Mouse (Mus musculus) limb, embryonic 13.5 days (tissue): ENCODE data around the gene Fgf14. TPM values are rescaled to one million over a fixed set of nuclear protein-coding genes. Genes with fewer than 3 reads are reported as not detected.
"Not testable (repeated sequence)": the region's sequence is repeated elsewhere in the genome, so short reads cannot be mapped to it uniquely, and the experiment has no call there.

Source experiments
- ATAC-seq: fragments of 200-750 bp; cut with Nextera tagmentation; 2 replicates; pipeline ENCODE4 v1.8.0; 2017; ENCODE audit warnings: low read depth, moderate number of reproducible peaks, moderate TSS enrichment; ENCODE audit not compliant: low FRiP score
- H3K27ac ChIP-seq: fragments of 300-500 bp; sonication (generic); 2 replicates; pipeline ENCODE4 v1.5.1; 2015; ENCODE audit warnings: inconsistent platforms, mild to moderate bottlenecking, moderate library complexity
- H3K27me3 ChIP-seq: fragments of 300-500 bp; sonication (generic); 2 replicates; pipeline ENCODE4 v1.6.1; 2015; ENCODE audit warnings: mild to moderate bottlenecking, inconsistent platforms
- H3K36me3 ChIP-seq: fragments of 300-500 bp; sonication (generic); 2 replicates; pipeline ENCODE4 v1.6.1; 2015; ENCODE audit warnings: inconsistent platforms, mild to moderate bottlenecking, moderate library complexity
- H3K4me1 ChIP-seq: fragments of 300-500 bp; sonication (generic); 2 replicates; pipeline ENCODE4 v1.6.1; 2015; ENCODE audit warnings: inconsistent platforms
- H3K4me2 ChIP-seq: fragments of 300-500 bp; sonication (generic); replicated peaks from 2 replicates; pipeline ENCODE4 v1.6.1; 2015; ENCODE audit warnings: inconsistent platforms, mild to moderate bottlenecking, moderate library complexity
- H3K4me3 ChIP-seq: fragments of 300-500 bp; sonication (generic); 2 replicates; pipeline ENCODE4 v1.5.1; 2015; ENCODE audit warnings: moderate library complexity, mild to moderate bottlenecking, inconsistent platforms
- H3K9ac ChIP-seq: fragments of 300-500 bp; sonication (generic); 2 replicates; pipeline ENCODE4 v1.6.1; 2015; ENCODE audit warnings: mild to moderate bottlenecking, inconsistent platforms
- H3K9me3 ChIP-seq: fragments of 300-500 bp; sonication (generic); 2 replicates; pipeline ENCODE4 v1.6.1; 2016; ENCODE audit warnings: inconsistent platforms
- WGBS: fragments of 180-500 bp; shearing (Covaris S2); methylation state at CpG from one replicate; pipeline ENCODE4 v1.1.7; 2015; 5-methylcytosine and 5-hydroxymethylcytosine counted together
- polyA plus RNA-seq: library from polyadenylated mRNA; unstranded; fragments of >200 nt; fragmentation: Nextera tagmentation; extraction: Ambion mirVana; gene quantifications from 2 replicates; pipeline ENCODE4 v1.2.1, GENCODE M21; 2015

The Fgf14 gene
- polyA plus RNA-seq, 1 experiment from 2014 or later = 0.81 TPM

DNA sequence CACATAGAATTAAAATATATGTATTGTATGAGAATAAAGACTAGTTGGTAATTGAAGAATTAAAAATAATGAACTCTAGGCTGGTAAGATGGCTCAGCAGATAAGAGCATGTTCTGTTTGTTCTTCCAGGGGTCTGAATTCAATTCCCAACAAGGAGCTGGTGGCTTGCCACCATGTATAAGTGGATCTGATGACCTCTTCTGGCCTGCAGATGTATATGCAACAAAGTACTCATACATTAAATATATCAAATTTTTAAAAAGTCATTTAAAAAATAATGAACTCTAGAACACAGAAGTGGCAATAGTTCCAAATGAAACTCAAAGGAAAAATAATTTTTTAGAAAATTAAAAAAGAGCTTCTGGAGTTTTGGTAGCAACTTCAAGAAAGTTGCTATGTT, 529.5 kb downstream of the Fgf14 start:
- H3K36me3 ChIP-seq = no peaks in the 10 kb centered on the region
- H3K9ac ChIP-seq = no peak overlapping the region
- no peak overlapping the region for H3K4me2 ChIP-seq
- no peak overlapping the region for H3K27ac ChIP-seq
- H3K4me3 ChIP-seq = no peak overlapping the region
- H3K9me3 ChIP-seq = no peaks in the 10 kb centered on the region
- no peaks in the 10 kb centered on the region for H3K27me3 ChIP-seq
- no peak for ATAC-seq
- H3K4me1 ChIP-seq = no peaks in the 10 kb centered on the region

DNA sequence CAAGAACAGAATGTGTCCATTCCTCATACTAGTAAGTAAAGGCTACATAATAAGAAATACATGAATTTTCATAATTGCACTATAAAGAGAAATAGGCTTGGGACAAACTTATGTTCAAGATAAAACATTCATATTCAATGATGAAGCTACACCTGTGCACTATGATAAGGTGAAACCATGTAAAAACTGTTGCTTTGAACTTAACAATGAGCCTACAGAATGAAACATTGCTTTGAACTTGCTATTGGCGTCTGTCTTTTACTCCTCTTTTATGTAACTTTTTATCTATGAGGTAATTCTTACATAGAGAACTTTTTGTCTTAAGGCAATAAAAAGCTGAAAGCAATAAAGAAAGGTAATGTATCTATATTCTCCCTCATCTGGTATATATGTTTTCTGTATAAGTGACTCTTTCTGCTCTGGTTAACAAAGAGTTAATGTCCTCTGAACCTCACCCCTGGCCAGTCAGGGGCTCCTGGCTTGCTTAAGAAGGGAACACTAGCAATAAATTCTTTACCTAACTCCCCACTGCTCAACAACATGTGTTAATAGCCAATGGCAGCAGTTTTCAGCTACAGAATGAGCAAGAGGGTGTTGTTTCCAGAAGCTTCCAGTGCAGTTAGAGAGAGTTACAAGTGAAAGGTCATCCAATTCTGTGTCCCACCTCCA, 569.6 kb downstream of the Fgf14 start:
- H3K9me3 ChIP-seq = no peaks in the 10 kb centered on the region
- no peak for ATAC-seq
- no peaks in the 10 kb centered on the region for H3K4me1 ChIP-seq
- H3K27ac ChIP-seq = no peak overlapping the region
- no peaks in the 10 kb centered on the region for H3K27me3 ChIP-seq
- H3K36me3 ChIP-seq = no peaks in the 10 kb centered on the region
- no peak overlapping the region for H3K4me3 ChIP-seq
- H3K9ac ChIP-seq = no peak overlapping the region
- H3K4me2 ChIP-seq = no peak overlapping the region
- WGBS = 71% methylated on average over 1 of the region's 1 CpGs

DNA sequence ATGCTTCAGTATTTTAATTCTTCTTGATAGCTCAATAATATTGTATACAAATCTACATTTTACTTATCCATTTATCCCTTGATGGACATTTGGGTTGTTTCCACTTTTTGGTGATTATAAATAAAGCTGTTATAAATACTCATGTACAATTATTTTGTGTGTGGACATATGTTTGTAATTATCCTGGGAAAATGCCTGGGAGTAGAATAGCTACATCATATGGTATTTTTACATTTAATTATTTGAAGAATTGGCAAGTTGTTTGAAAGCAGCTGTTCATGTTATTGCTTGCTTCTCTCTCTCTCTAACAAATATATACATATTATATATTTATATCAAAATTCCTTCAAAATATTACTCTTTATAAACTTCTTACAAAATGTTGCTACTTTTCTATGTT, 593.8 kb downstream of the Fgf14 start:
- Histone ChIP-seq H3K4me1 (no peaks in the 10 kb centered on the region), H3K27me3 (no peaks in the 10 kb centered on the region), H3K9ac (no peak overlapping the region), H3K4me2 (no peak overlapping the region), H3K36me3 (no peaks in the 10 kb centered on the region), H3K4me3 (no peak overlapping the region), H3K9me3 (no peaks in the 10 kb centered on the region), H3K27ac (no peak overlapping the region)
- ATAC-seq = no peak

GRCm38 (mm10) chr14:124044016-124044415, 632.9 kb downstream of the Fgf14 start:
- Histone ChIP-seq H3K4me1 (no peaks in the 10 kb centered on the region), H3K9me3 (no peaks in the 10 kb centered on the region), H3K27ac (no peak overlapping the region), H3K9ac (no peak overlapping the region), H3K4me2 (no peak overlapping the region), H3K4me3 (no peak overlapping the region), H3K36me3 (no peaks in the 10 kb centered on the region), H3K27me3 (no peaks in the 10 kb centered on the region)
- no peak for ATAC-seq
- WGBS = 86% methylated on average over 1 of the region's 1 CpGs

GRCm38 (mm10) chr14:124040651-124041050, 636.3 kb downstream of the Fgf14 start:
- Histone ChIP-seq H3K27me3 (no peaks in the 10 kb centered on the region), H3K27ac (no peak overlapping the region), H3K4me3 (no peak overlapping the region), H3K36me3 (no peaks in the 10 kb centered on the region), H3K4me1 (no peaks in the 10 kb centered on the region), H3K4me2 (no peak overlapping the region), H3K9ac (no peak overlapping the region), H3K9me3 (no peaks in the 10 kb centered on the region)
- no peak for ATAC-seq
- 80% methylated on average over 1 of the region's 1 CpGs for WGBS

DNA sequence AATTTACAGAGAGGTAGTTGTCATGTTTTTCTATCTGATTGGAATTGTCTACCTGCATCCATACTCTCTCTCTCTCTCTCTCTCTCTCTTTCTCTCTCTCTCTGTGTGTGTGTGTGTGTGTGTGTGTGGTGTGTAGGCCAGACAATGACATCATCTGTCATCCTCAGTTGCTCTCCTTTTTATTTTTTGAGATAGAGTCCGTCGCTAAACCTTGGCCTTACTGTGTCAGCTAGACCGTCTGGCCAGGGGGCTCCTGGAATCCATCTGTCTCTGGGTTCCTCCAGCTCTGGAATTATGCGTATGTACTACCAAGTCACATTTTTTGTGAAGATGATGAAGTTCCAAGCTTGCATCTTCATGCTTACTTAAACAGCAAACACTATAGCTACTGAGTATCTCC, 639.5 kb downstream of the Fgf14 start:
- no peak overlapping the region for H3K4me2 ChIP-seq
- no peak overlapping the region for H3K27ac ChIP-seq
- no peaks in the 10 kb centered on the region for H3K4me1 ChIP-seq
- H3K4me3 ChIP-seq = no peak overlapping the region
- H3K36me3 ChIP-seq = no peaks in the 10 kb centered on the region
- H3K9me3 ChIP-seq = no peaks in the 10 kb centered on the region
- WGBS = 87% methylated on average over 4 of the region's 4 CpGs
- ATAC-seq = no peak
- H3K9ac ChIP-seq = no peak overlapping the region
- no peaks in the 10 kb centered on the region for H3K27me3 ChIP-seq

GRCm38 (mm10) chr14:124036575-124037205, 640.2 kb downstream of the Fgf14 start:
- H3K27me3 ChIP-seq = no peaks in the 10 kb centered on the region
- H3K4me2 ChIP-seq = no peak overlapping the region
- H3K4me1 ChIP-seq = no peaks in the 10 kb centered on the region
- no peak overlapping the region for H3K9ac ChIP-seq
- WGBS = 74% methylated on average over 1 of the region's 1 CpGs
- no peak overlapping the region for H3K27ac ChIP-seq
- no peaks in the 10 kb centered on the region for H3K9me3 ChIP-seq
- H3K4me3 ChIP-seq = no peak overlapping the region
- no peaks in the 10 kb centered on the region for H3K36me3 ChIP-seq
- ATAC-seq = no peak

DNA sequence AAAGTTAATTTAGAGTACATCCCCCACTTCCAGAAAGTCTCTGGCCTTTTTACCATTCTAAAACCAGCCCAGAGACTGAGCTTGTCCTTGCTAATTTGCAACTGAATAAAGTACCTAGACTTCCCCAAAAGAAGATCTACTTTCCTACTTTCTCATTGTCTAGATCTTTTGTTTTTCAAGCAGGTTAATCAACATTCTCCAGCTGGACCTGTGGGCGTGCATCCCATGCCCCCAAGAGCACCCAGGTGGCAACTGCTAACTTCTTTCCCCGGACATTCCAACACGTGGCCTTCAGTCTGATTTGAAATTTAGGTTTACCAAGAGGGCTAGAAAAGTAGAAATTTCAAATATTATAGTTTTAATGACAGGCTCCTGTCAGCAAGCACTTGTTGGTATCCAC, 643.6 kb downstream of the Fgf14 start:
- not testable (repeated sequence) for H3K4me3 ChIP-seq, H3K9ac ChIP-seq, H3K27ac ChIP-seq, H3K9me3 ChIP-seq, H3K4me1 ChIP-seq, ATAC-seq, H3K4me2 ChIP-seq, H3K27me3 ChIP-seq, H3K36me3 ChIP-seq
- WGBS = 57% methylated on average over 3 of the region's 3 CpGs

GRCm38 (mm10) chr14:124027886-124028670, 648.8 kb downstream of the Fgf14 start:
- WGBS = 82% methylated on average over 1 of the region's 1 CpGs
- no peak overlapping the region for H3K27ac ChIP-seq
- no peak overlapping the region for H3K9ac ChIP-seq
- H3K4me1 ChIP-seq = no peaks in the 10 kb centered on the region
- H3K4me2 ChIP-seq = no peak overlapping the region
- no peaks in the 10 kb centered on the region for H3K9me3 ChIP-seq
- no peaks in the 10 kb centered on the region for H3K27me3 ChIP-seq
- no peak for ATAC-seq
- no peaks in the 10 kb centered on the region for H3K36me3 ChIP-seq
- no peak overlapping the region for H3K4me3 ChIP-seq

GRCm38 (mm10) chr14:123990591-123991195, 686.2 kb downstream of the Fgf14 start:
- Histone ChIP-seq H3K27ac (no peak overlapping the region), H3K4me1 (no peaks in the 10 kb centered on the region), H3K4me3 (no peak overlapping the region), H3K9ac (no peak overlapping the region), H3K4me2 (no peak overlapping the region), H3K9me3 (no peaks in the 10 kb centered on the region), H3K27me3 (no peaks in the 10 kb centered on the region), H3K36me3 (no peaks in the 10 kb centered on the region)
- no peak for ATAC-seq
- 73% methylated on average over 2 of the region's 2 CpGs for WGBS

DNA sequence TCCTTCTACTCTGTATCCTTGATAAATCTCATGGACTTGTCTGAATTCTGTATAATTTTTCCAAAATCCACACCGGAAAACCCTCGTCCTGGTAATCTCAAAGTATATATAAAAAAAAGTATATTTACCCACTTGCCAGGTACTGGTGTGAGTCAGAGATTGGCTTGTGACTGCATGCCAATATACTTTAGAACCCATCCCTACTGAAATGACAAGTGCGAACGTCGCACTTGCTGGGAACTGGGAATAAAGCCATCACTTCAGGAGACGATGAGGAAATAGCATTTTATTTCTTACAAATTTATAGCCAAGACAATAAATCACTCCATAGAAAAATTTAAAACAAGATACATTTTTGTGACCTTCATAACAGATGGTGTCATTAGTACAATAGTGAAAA, 708.9 kb downstream of the Fgf14 start:
- H3K9ac ChIP-seq = no peak overlapping the region
- H3K9me3 ChIP-seq = no peaks in the 10 kb centered on the region

DNA sequence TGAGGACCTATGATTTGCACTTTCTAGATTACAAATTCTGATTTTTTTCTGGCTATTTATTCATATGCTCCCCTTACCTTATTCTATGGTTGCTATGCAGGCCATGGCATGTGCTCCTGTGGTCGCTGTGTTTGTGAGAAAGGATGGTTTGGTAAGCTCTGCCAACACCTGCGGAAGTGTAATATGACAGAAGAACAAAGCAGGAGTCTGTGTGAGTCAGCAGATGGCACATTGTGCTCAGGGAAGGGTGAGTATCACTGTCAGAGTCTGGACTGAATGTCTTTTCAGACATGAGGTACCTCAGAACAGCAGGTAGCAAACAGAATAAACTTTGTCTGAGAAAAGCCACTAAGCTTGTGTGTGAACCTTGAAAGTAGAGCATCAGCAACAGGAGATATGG, 710.4 kb downstream of the Fgf14 start:
- WGBS = 84% methylated on average over 2 of the region's 2 CpGs
- Histone ChIP-seq H3K27me3 (no peaks in the 10 kb centered on the region), H3K4me2 (no peak overlapping the region), H3K27ac (no peak overlapping the region), H3K4me1 (no peaks in the 10 kb centered on the region), H3K4me3 (no peak overlapping the region), H3K9ac (no peak overlapping the region), H3K36me3 (no peaks in the 10 kb centered on the region), H3K9me3 (no peaks in the 10 kb centered on the region)
- no peak for ATAC-seq

More for the DNA sequence above, 708.9 kb downstream of the Fgf14 start:
- Histone ChIP-seq H3K36me3 (no peaks in the 10 kb centered on the region), H3K27ac (no peak overlapping the region), H3K4me2 (no peak overlapping the region), H3K4me1 (no peaks in the 10 kb centered on the region), H3K27me3 (no peaks in the 10 kb centered on the region), H3K4me3 (no peak overlapping the region)
- 77% methylated on average over 6 of the region's 6 CpGs for WGBS
- ATAC-seq = no peak
